Mouse (Mus musculus): Measurements from ENCODE around the gene Adap2. TPM values are rescaled to one million over a fixed set of nuclear protein-coding genes. Genes with fewer than 3 reads are reported as not detected.
"Not testable (repeated sequence)": the region's sequence is repeated elsewhere in the genome, so short reads cannot be mapped to it uniquely, and the experiment has no call there.

Gene Adap2
- polyA plus RNA-seq, 1 experiment: 3.1 TPM

- TF ChIP-seq POLR2A (IDR thresholded peaks at IDR 0.05; ENCODE audit: borderline replicate concordance, extremely low read depth, insufficient read depth, insufficient read length, poor library complexity, severe bottlenecking): no peak
- TF ChIP-seq CTCF (IDR thresholded peaks at IDR 0.05; ENCODE audit: borderline replicate concordance, extremely low read depth, insufficient read depth, insufficient read length): no peak
- DNase-seq (ENCODE audit: low read depth): no peak
These were observed 6.2 kb upstream of the Adap2 start for GRCm38 (mm10) chr11:80147748-80148147.

- peak; percentile 16 for DNase-seq (ENCODE audit: low read depth)
- TF ChIP-seq CTCF (IDR thresholded peaks at IDR 0.05; ENCODE audit: borderline replicate concordance, extremely low read depth, insufficient read depth, insufficient read length) (no peak), POLR2A (IDR thresholded peaks at IDR 0.05; ENCODE audit: borderline replicate concordance, extremely low read depth, insufficient read depth, insufficient read length, poor library complexity, severe bottlenecking) (no peak)
These were observed 5.6 kb upstream of the Adap2 start for GRCm38 (mm10) chr11:80148313-80148712.

GRCm38 (mm10) chr11:80148974-80149373 is 4.9 kb upstream of the Adap2 start:
- not testable (repeated sequence) for DNase-seq (ENCODE audit: low read depth)

- no peak for DNase-seq (ENCODE audit: low read depth)
- TF ChIP-seq POLR2A (IDR thresholded peaks at IDR 0.05; ENCODE audit: borderline replicate concordance, extremely low read depth, insufficient read depth, insufficient read length, poor library complexity, severe bottlenecking): no peak
- TF ChIP-seq CTCF (IDR thresholded peaks at IDR 0.05; ENCODE audit: borderline replicate concordance, extremely low read depth, insufficient read depth, insufficient read length): no peak
These were observed 4.4 kb upstream of the Adap2 start for GRCm38 (mm10) chr11:80149412-80150023.

GRCm38 (mm10) chr11:80150566-80150965 is 3.3 kb upstream of the Adap2 start:
- TF ChIP-seq CTCF (IDR thresholded peaks at IDR 0.05; ENCODE audit: borderline replicate concordance, extremely low read depth, insufficient read depth, insufficient read length) (no peak), POLR2A (IDR thresholded peaks at IDR 0.05; ENCODE audit: borderline replicate concordance, extremely low read depth, insufficient read depth, insufficient read length, poor library complexity, severe bottlenecking) (no peak)
- no peak for DNase-seq (ENCODE audit: low read depth)

- no peak for DNase-seq (ENCODE audit: low read depth)
- TF ChIP-seq POLR2A (IDR thresholded peaks at IDR 0.05; ENCODE audit: borderline replicate concordance, extremely low read depth, insufficient read depth, insufficient read length, poor library complexity, severe bottlenecking): no peak
- TF ChIP-seq CTCF (IDR thresholded peaks at IDR 0.05; ENCODE audit: borderline replicate concordance, extremely low read depth, insufficient read depth, insufficient read length): no peak
These were observed 2.4 kb upstream of the Adap2 start for GRCm38 (mm10) chr11:80151541-80151940.

- DNase-seq (ENCODE audit: low read depth): no peak
- TF ChIP-seq POLR2A (IDR thresholded peaks at IDR 0.05; ENCODE audit: borderline replicate concordance, extremely low read depth, insufficient read depth, insufficient read length, poor library complexity, severe bottlenecking) (no peak), CTCF (IDR thresholded peaks at IDR 0.05; ENCODE audit: borderline replicate concordance, extremely low read depth, insufficient read depth, insufficient read length) (no peak)
These were observed 1.5 kb upstream of the Adap2 start for GRCm38 (mm10) chr11:80152376-80152775.

GRCm38 (mm10) chr11:80154501-80154900 is 596 bp downstream of the Adap2 start:
- no peak for DNase-seq (ENCODE audit: low read depth)
- TF ChIP-seq POLR2A (IDR thresholded peaks at IDR 0.05; ENCODE audit: borderline replicate concordance, extremely low read depth, insufficient read depth, insufficient read length, poor library complexity, severe bottlenecking) (no peak), CTCF (IDR thresholded peaks at IDR 0.05; ENCODE audit: borderline replicate concordance, extremely low read depth, insufficient read depth, insufficient read length) (no peak)

- DNase-seq (ENCODE audit: low read depth): no peak
- TF ChIP-seq POLR2A (IDR thresholded peaks at IDR 0.05; ENCODE audit: borderline replicate concordance, extremely low read depth, insufficient read depth, insufficient read length, poor library complexity, severe bottlenecking): no peak
- TF ChIP-seq CTCF (IDR thresholded peaks at IDR 0.05; ENCODE audit: borderline replicate concordance, extremely low read depth, insufficient read depth, insufficient read length): no peak
These were observed 1.6 kb downstream of the Adap2 start for GRCm38 (mm10) chr11:80155541-80155940.

- DNase-seq (ENCODE audit: low read depth): no peak
- no peak for TF ChIP-seq CTCF (IDR thresholded peaks at IDR 0.05; ENCODE audit: borderline replicate concordance, extremely low read depth, insufficient read depth, insufficient read length)
- TF ChIP-seq POLR2A (IDR thresholded peaks at IDR 0.05; ENCODE audit: borderline replicate concordance, extremely low read depth, insufficient read depth, insufficient read length, poor library complexity, severe bottlenecking): no peak
These were observed 2.1 kb downstream of the Adap2 start for GRCm38 (mm10) chr11:80155961-80156360.

GRCm38 (mm10) chr11:80156841-80157240 is 2.9 kb downstream of the Adap2 start:
- TF ChIP-seq POLR2A (IDR thresholded peaks at IDR 0.05; ENCODE audit: borderline replicate concordance, extremely low read depth, insufficient read depth, insufficient read length, poor library complexity, severe bottlenecking) (no peak), CTCF (IDR thresholded peaks at IDR 0.05; ENCODE audit: borderline replicate concordance, extremely low read depth, insufficient read depth, insufficient read length) (no peak)
- DNase-seq (ENCODE audit: low read depth): no peak

- TF ChIP-seq CTCF (IDR thresholded peaks at IDR 0.05; ENCODE audit: borderline replicate concordance, extremely low read depth, insufficient read depth, insufficient read length): no peak
- no peak for TF ChIP-seq POLR2A (IDR thresholded peaks at IDR 0.05; ENCODE audit: borderline replicate concordance, extremely low read depth, insufficient read depth, insufficient read length, poor library complexity, severe bottlenecking)
- no peak for DNase-seq (ENCODE audit: low read depth)
These were observed 5.1 kb downstream of the Adap2 start for GRCm38 (mm10) chr11:80159018-80159417.

Measured in brain, embryonic 14.5 days (tissue).